Mouse (Mus musculus): ENCODE data around the gene Tpbpb. TPM values are rescaled to one million over a fixed set of nuclear protein-coding genes. Genes with fewer than 3 reads are reported as not detected.

Gene Tpbpb
- not detected for total RNA-seq (2023)

GRCm38 (mm10) chr13:60904780-60905179, at the start of gene Tpbpb:
Gene Tpbpb, minus strand, starts transcription at chr13:60904880.

DNA sequence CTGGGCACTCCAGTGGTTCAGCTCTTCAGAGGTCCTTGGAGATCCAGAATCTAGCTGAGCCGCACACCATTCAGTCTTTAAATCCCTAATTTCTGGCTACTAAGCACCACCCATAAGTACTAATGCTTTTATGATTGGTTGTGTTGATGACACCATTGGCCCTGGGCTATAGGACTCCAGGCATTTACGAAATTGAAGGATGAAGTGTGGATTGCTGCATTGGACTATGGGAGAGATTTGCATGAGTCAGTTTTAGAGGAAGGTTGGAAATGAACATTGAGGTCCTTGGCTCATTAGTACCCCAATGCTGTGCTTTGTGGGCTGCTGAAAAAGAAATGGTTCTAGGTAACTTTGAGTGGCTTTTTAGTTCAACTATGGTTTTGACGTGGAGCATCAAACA, 37.2 kb upstream of the Tpbpb start, which contains the start of gene Tpbpa:
Tpbpa (minus strand) TSS at position 101 of the 400 bp plus-strand sequence.

DNA sequence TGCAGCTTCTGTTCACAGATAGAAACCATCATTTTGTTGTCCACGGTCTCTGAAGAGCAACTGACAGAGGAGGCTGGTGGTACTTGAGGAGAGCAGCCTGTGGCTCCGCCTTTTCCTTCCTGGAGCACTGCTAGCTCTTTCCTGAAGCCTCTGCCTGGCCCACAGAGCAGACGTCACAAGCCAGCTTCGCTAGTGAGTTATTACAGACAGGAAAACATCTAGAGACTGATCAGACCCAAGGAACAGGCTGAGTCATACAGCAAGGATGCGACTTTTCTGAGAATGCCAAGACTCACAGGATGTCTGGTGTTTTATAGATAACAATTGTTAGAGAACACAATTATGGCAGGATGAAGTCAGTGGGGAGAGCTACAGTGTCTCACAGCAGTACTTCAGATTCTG, 31.8 kb upstream of the Tpbpb start, which contains the start of the genes Gm49391 and Ctla2a:
Gm49391 (minus strand) TSS at position 72 of the 402 bp plus-strand sequence.
Ctla2a (minus strand) TSS at position 126 of the 402 bp plus-strand sequence.

DNA sequence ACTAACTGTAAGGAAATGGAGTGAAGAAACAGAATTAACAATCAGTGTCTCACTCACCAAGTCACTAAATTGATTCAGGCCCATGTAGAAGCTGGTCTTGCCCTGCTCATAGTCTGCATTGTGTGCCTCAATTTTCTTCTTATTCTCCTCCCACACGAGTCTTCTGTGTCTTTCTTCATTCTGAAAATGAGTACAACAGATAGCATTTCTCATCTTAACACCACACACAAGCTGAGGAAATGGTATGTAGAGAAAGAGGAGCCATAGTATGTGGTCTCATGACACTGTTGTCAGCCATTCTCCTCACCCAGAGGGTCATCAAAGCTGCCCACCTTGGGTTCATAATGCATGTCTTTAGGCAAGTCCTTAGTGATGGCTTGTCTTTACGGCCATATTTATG, 30.8 kb upstream of the Tpbpb start, which contains the start of gene Gm49393:
Gm49393 (minus strand) TSS at position 101 of the 400 bp plus-strand sequence.

GRCm38 (mm10) chr13:60897328-60897727, 7.4 kb downstream of the Tpbpb start, which contains the start of gene Ctla2b:
Gene Ctla2b, minus strand, starts transcription at chr13:60897447.

GRCm38 (mm10) chr13:60896794-60897193, 7.9 kb downstream of the Tpbpb start, which contains the start of gene Gm49392:
Gene Gm49392, minus strand, starts transcription at chr13:60896894.

GRCm38 (mm10) chr13:60864281-60864680, 40.4 kb downstream of the Tpbpb start, which contains the start of gene 4930486L24Rik:
Gene 4930486L24Rik, minus strand, starts transcription at chr13:60864475.

Other genes with a start within 250 kb of the Tpbpb start
- gene BC051665, start 118.5 kb downstream of the Tpbpb start, total RNA-seq (2023), result not detected
- gene Ctsll3, start 102.0 kb downstream of the Tpbpb start, total RNA-seq (2023), result not detected
- not detected for gene 4930486L24Rik, start 40.4 kb downstream of the Tpbpb start, total RNA-seq (2023)
- not detected for gene Gm49392, start 8.0 kb downstream of the Tpbpb start, total RNA-seq (2023)
- gene Ctla2b, start 7.4 kb downstream of the Tpbpb start, total RNA-seq (2023), result 10 to 100 TPM in 1 of 2 experiments, 1 to 10 TPM in 1; 7.5 to 14.3 TPM
- gene Gm49393, start 30.7 kb upstream of the Tpbpb start, total RNA-seq (2023), result not detected
- under 1 TPM in 1 of 2 experiments, not detected in 1; 0.70 TPM for gene Gm49391, start 31.7 kb upstream of the Tpbpb start, total RNA-seq (2023)
- gene Ctla2a, start 31.7 kb upstream of the Tpbpb start, total RNA-seq (2023), result under 1 TPM in 1 of 2 experiments, not detected in 1; 0.55 TPM
- gene Tpbpa, start 37.1 kb upstream of the Tpbpb start, total RNA-seq (2023), result not detected
- gene Ctsj, start 101.1 kb upstream of the Tpbpb start, total RNA-seq (2023), result not detected
- gene Ctsq, start 135.8 kb upstream of the Tpbpb start, total RNA-seq (2023), result not detected

All from monocyte, adult 59 days (primary cell).